In the genomic region with DNA sequence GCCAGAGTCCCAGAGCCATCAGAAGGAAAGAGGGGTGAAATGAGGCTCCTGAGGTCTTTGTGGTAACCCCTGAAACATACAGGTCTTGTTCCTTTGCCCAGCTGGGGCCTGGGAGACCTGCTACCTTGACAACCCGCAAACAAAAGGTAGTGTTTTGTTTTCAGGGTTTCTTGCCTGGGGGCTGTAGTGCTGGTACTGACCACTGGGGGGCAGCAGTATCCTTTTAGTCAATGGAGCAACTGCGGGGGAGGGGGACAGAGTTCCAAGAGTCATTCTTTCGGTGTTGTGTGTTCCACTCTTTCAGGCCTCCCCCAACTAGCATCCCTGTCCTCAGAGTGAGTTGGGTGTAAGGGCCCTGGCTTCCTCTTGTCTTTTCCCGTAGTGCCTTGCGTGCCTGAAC, we compare ENCODE assay signal across 7 mouse cellular contexts. TPM values are rescaled to one million over a fixed set of nuclear protein-coding genes. Genes with fewer than 3 reads are reported as not detected.
DNase-seq lines count a peak whose midpoint lies in the region; ATAC-seq lines count a peak whose summit lies in the region.

No protein-coding gene starts in this region.

- H3K27ac ChIP-seq in hindbrain, embryonic 16.5 days (ENCODE audit: low read depth, low read length) = peak overlapping the region; percentile 87; the same call in 1 of the 2 replicates
- peak overlapping the region; percentile 91 for H3K27ac ChIP-seq in midbrain, embryonic 10.5 days (replicated peaks)

- H3K4me1 ChIP-seq in hindbrain, embryonic 16.5 days (ENCODE audit: control insufficient read depth, insufficient read depth, low read depth, low read length) = peaks cover 49% of the 10 kb centered on the region
- peaks cover 62% of the 10 kb centered on the region for H3K4me1 ChIP-seq in midbrain, embryonic 10.5 days

- H3K27me3 ChIP-seq in hindbrain, embryonic 16.5 days (replicated peaks; ENCODE audit: control insufficient read depth, insufficient read depth, low read length) = no peaks in the 10 kb centered on the region
- H3K27me3 ChIP-seq in midbrain, embryonic 10.5 days (ENCODE audit: low read depth, poor library complexity, severe bottlenecking) = peaks cover 16% of the 10 kb centered on the region

- intact Hi-C loops in left cerebral cortex, postnatal 36 days (cut with DNase I) = no loop called here

- ATAC-seq in hindbrain, embryonic 16.5 days = no peak

- H3K4me2 ChIP-seq in hindbrain, embryonic 16.5 days (ENCODE audit: low read length) = peak overlapping the region; percentile 71

- peak overlapping the region; percentile 96 for H3K9ac ChIP-seq in hindbrain, embryonic 16.5 days (ENCODE audit: low read depth, low read length)

- WGBS in hindbrain, embryonic 16.5 days = 18% methylated on average over 5 of the region's 5 CpGs
- WGBS in midbrain, embryonic 10.5 days = 15% methylated on average over 5 of the region's 5 CpGs

- no peaks in the 10 kb centered on the region for H3K9me3 ChIP-seq in hindbrain, embryonic 16.5 days (ENCODE audit: control insufficient read depth, low read length)
- no peaks in the 10 kb centered on the region for H3K9me3 ChIP-seq in midbrain, embryonic 10.5 days (replicated peaks)

- no peaks in the 10 kb centered on the region for H3K36me3 ChIP-seq in hindbrain, embryonic 16.5 days (ENCODE audit: control insufficient read depth, insufficient read depth, low read length)
- peaks cover 14% of the 10 kb centered on the region; the same call in 1 of the 2 replicates for H3K36me3 ChIP-seq in midbrain, embryonic 10.5 days

- peak overlapping the region; percentile 70 for H3K4me3 ChIP-seq in hindbrain, embryonic 16.5 days (ENCODE audit: low read length)
- peak overlapping the region; percentile 84 for H3K4me3 ChIP-seq in midbrain, embryonic 10.5 days

- DNase-seq in WW6 (ENCODE audit: low read depth, low spot score) = peak; percentile 81
- peak; percentile 96 to 98 for DNase-seq in cerebellum, postnatal 10 days
- peak; percentile 81 for DNase-seq in gastrocnemius, adult 18-20 months (ENCODE audit: low spot score)
- DNase-seq in left cerebral cortex, postnatal 36 days (ENCODE audit: low spot score in 2 of 2) = peak; percentile 70 to 84
- DNase-seq in midbrain, embryonic 10.5 days (ENCODE audit: low spot score) = peak; percentile 87
- DNase-seq in right cerebral cortex, postnatal 4 days = peak; percentile 94

RNA-seq across cellular contexts. Expression of a gene that starts 1.6 kb away (rescaled TPM):
- 1 to 10 TPM; 6.1 to 8.9 TPM for total RNA-seq in gastrocnemius, adult 18-20 months (2021)
- polyA plus RNA-seq in hindbrain, embryonic 16.5 days (2015; fragmentation: Nextera tagmentation; extraction: Ambion mirVana) = 75.0 and 84.9 TPM in 2 replicates
- 10 to 100 TPM; 82.7 to 82.8 TPM for total RNA-seq in left cerebral cortex, postnatal 36 days (2021)
- 31.5 and 45.6 TPM in 2 replicates for polyA plus RNA-seq in midbrain, embryonic 10.5 days (2016; fragmentation: Nextera tagmentation; extraction: Ambion mirVana)

RNA-seq across cellular contexts. Expression of a gene that starts 8.6 kb away (rescaled TPM):
- total RNA-seq in gastrocnemius, adult 18-20 months (2021) = under 1 TPM in 1 of 2 experiments, not detected in 1; 0.74 TPM
- 2.5 and 2.6 TPM in 2 replicates for polyA plus RNA-seq in hindbrain, embryonic 16.5 days (2015; fragmentation: Nextera tagmentation; extraction: Ambion mirVana)
- total RNA-seq in left cerebral cortex, postnatal 36 days (2021) = 1 to 10 TPM; 1.7 TPM
- polyA plus RNA-seq in midbrain, embryonic 10.5 days (2016; fragmentation: Nextera tagmentation; extraction: Ambion mirVana) = 0.49 TPM in 1 of 2 replicates, not detected in the other

RNA-seq across cellular contexts. Expression of a gene that starts 17.8 kb away (rescaled TPM):
- total RNA-seq in gastrocnemius, adult 18-20 months (2021) = under 1 TPM; 0.81 to 0.89 TPM
- 1.7 and 2.0 TPM in 2 replicates for polyA plus RNA-seq in hindbrain, embryonic 16.5 days (2015; fragmentation: Nextera tagmentation; extraction: Ambion mirVana)
- 1 to 10 TPM; 1.6 to 3.3 TPM for total RNA-seq in left cerebral cortex, postnatal 36 days (2021)
- polyA plus RNA-seq in midbrain, embryonic 10.5 days (2016; fragmentation: Nextera tagmentation; extraction: Ambion mirVana) = not detected in 2 replicates

RNA-seq across cellular contexts. Expression of a gene that starts 46.6 kb away (rescaled TPM):
- total RNA-seq in gastrocnemius, adult 18-20 months (2021) = 10 to 100 TPM; 21.1 to 22.9 TPM
- polyA plus RNA-seq in hindbrain, embryonic 16.5 days (2015; fragmentation: Nextera tagmentation; extraction: Ambion mirVana) = 48.2 and 51.4 TPM in 2 replicates
- 10 to 100 TPM; 35.4 to 39.0 TPM for total RNA-seq in left cerebral cortex, postnatal 36 days (2021)
- 61.4 and 67.8 TPM in 2 replicates for polyA plus RNA-seq in midbrain, embryonic 10.5 days (2016; fragmentation: Nextera tagmentation; extraction: Ambion mirVana)

RNA-seq across cellular contexts. Expression of a gene that starts 48.4 kb away (rescaled TPM):
- total RNA-seq in gastrocnemius, adult 18-20 months (2021) = not detected
- 3.0 and 4.5 TPM in 2 replicates for polyA plus RNA-seq in hindbrain, embryonic 16.5 days (2015; fragmentation: Nextera tagmentation; extraction: Ambion mirVana)
- total RNA-seq in left cerebral cortex, postnatal 36 days (2021) = 1 to 10 TPM; 4.0 to 5.1 TPM
- 0.94 and 1.1 TPM in 2 replicates for polyA plus RNA-seq in midbrain, embryonic 10.5 days (2016; fragmentation: Nextera tagmentation; extraction: Ambion mirVana)

Comparison
In these comparisons a context has a peak if more than half of its experiments do, and no peak if none do; other contexts are left out.
1. RNA of a gene that starts 1.6 kb away (total RNA-seq): 82.7 to 82.8 TPM in left cerebral cortex, postnatal 36 days; 6.1 to 8.9 TPM in gastrocnemius, adult 18-20 months; every median in the first group is over 4 times any median in the second.
2. Peak in every context shown above with its lines, with median percentiles within 50 percentile points of each other: DNase-seq.